Mouse (Mus musculus) erythroblast, embryonic 14.5 days (primary cell): ENCODE results near the gene Dcx. TPM values are rescaled to one million over a fixed set of nuclear protein-coding genes. Genes with fewer than 3 reads are reported as not detected.

ENCODE experiments used
- H3K27me3 ChIP-seq: 2 replicates; pipeline ENCODE4 v1.6.1; 2012; ENCODE audit warnings: inconsistent platforms; ENCODE audit not compliant: control insufficient read depth
- H3K36me3 ChIP-seq: 2 replicates; pipeline ENCODE4 v1.6.1; 2012; ENCODE audit warnings: mild to moderate bottlenecking, inconsistent platforms; ENCODE audit not compliant: control insufficient read depth
- H3K4me1 ChIP-seq: 2 replicates; pipeline ENCODE4 v1.6.1; 2012; ENCODE audit warnings: inconsistent platforms; ENCODE audit not compliant: control insufficient read depth
- H3K4me3 ChIP-seq: replicated peaks from 2 replicates; pipeline ENCODE3; 2012; ENCODE audit warnings: moderate library complexity, mild to moderate bottlenecking, inconsistent platforms
- H3K9me3 ChIP-seq: 2 replicates; pipeline ENCODE4 v1.6.1; 2012; ENCODE audit warnings: low read length, inconsistent platforms, mixed read lengths; ENCODE audit not compliant: control insufficient read depth
- GATA1 ChIP-seq: IDR thresholded peaks from 2 replicates; pipeline ENCODE4 v1.6.1; 2012; ENCODE audit warnings: low read length, inconsistent platforms, mixed read lengths
- TAL1 ChIP-seq: IDR thresholded peaks from 3 replicates; pipeline ENCODE4 v1.6.1; 2012; ENCODE audit warnings: low read length, inconsistent platforms, mixed read lengths
- polyA plus RNA-seq: library from polyadenylated mRNA; stranded (reverse); fragments of >175 nt; gene quantifications from 2 replicates; pipeline ENCODE4 v1.2.3, GENCODE M21; 2012

The Dcx gene
- polyA plus RNA-seq, 1 experiment: not detected

DNA sequence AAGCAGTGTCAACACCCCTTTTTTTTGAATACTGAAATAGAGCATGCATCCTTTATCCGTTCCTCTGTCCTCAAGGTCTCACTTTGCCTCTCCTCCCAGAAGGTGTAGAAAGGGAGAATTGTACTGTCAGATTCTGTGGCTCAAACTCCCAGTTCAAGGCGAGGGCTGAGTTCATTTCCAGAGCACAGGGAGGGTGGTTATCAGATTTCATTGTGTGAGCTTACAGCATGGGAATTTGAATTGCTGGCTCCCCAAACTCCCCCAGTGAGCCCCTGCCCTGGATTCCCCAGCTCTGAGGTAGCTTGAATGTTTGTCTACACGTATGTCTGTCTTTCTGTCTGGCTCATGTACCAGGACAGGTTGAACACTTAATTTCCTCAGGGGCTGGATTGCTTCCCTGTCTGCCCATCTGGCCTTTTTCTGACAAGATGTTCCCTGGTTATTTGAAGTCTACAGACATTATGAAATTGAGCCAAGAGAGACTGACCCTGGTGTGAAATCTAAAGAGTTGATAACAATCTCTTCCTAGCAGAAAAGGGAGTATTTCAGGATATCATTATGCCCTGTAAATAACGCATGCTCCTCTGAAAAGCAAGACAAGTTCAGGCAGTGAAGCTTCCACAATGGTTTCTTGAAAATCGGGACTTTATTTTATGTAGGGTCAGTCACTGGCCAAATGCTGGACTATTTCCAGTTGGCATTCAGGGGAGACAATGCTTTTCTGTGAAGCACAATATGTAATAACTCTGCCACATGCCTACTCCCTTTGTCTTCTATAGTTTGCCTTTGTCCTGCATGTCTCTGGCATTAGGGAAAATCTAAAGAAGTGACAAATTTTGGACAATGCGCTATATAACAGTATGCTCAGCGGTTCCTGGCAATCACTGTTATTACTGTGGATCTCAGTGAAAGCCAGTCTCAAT is 35.5 kb downstream of the Dcx start:
- Histone ChIP-seq H3K36me3 (no peaks in the 10 kb centered on the region), H3K4me1 (no peaks in the 10 kb centered on the region)
- TF ChIP-seq GATA1 (no peak), TAL1 (no peak)

DNA sequence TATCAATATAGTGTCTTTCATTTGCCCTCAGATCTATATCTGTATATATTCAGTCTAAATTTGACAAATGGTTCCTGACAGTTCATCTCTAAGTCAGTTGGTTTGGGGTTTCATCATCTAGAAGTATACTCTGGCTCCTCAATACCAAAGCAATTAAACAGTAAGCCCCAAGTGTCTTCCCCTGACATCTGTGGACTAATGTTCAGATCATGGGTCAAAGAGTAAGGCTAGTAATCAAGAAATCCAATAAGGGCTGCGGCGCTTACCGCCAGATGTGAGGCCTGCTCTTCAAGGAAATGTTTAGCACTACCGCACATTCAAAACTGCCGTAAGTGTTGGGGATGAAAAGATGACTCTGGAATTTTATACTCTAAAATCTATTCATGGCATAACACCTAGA is 36.2 kb downstream of the Dcx start:
- no peak for TF ChIP-seq TAL1
- TF ChIP-seq GATA1: no peak
- Histone ChIP-seq H3K36me3 (no peaks in the 10 kb centered on the region), H3K27me3 (no peaks in the 10 kb centered on the region), H3K4me3 (no peak overlapping the region), H3K4me1 (no peaks in the 10 kb centered on the region), H3K9me3 (no peaks in the 10 kb centered on the region)

More for the DNA sequence above, 35.5 kb downstream of the Dcx start:
- no peaks in the 10 kb centered on the region for H3K27me3 ChIP-seq
- no peaks in the 10 kb centered on the region for H3K9me3 ChIP-seq
- H3K4me3 ChIP-seq: no peak overlapping the region

GRCm38 (mm10) chrX:143893180-143893579 is 39.9 kb downstream of the Dcx start:
- H3K4me3 ChIP-seq: no peak overlapping the region
- no peaks in the 10 kb centered on the region; the same call in 1 of the 2 replicates for H3K27me3 ChIP-seq
- H3K4me1 ChIP-seq: no peaks in the 10 kb centered on the region
- TF ChIP-seq TAL1 (no peak), GATA1 (no peak)
- H3K36me3 ChIP-seq: no peaks in the 10 kb centered on the region
- no peaks in the 10 kb centered on the region for H3K9me3 ChIP-seq

DNA sequence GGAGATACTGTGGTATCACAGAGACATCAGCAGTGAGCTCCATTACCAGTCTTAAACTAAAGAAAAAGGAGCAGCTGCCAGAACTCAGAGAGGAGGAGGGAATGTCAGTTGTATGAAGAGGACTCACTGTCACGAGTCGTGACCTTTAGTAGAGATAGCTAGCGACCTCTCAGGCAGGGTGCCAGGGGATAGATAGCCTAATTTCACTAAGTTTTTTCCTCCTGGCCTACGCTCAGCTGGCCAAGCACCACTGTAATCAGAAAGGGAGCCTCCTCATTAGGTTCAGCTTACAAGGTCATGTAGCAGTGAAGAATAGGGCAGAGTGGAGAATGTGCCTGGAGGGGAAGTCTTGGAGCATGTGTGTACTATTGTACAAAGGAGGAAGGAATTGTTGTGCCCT is 47.3 kb downstream of the Dcx start:
- Histone ChIP-seq H3K9me3 (no peaks in the 10 kb centered on the region), H3K36me3 (no peaks in the 10 kb centered on the region), H3K27me3 (no peaks in the 10 kb centered on the region; the same call in 1 of the 2 replicates), H3K4me3 (no peak overlapping the region), H3K4me1 (no peaks in the 10 kb centered on the region)
- TF ChIP-seq GATA1 (no peak), TAL1 (no peak)

- no peak for TF ChIP-seq GATA1
- TF ChIP-seq TAL1: no peak
- no peak overlapping the region for H3K4me3 ChIP-seq
- no peaks in the 10 kb centered on the region for H3K4me1 ChIP-seq
- no peaks in the 10 kb centered on the region for H3K9me3 ChIP-seq
- H3K27me3 ChIP-seq: no peaks in the 10 kb centered on the region; the same call in 1 of the 2 replicates
- no peaks in the 10 kb centered on the region for H3K36me3 ChIP-seq
Observed at GRCm38 (mm10) chrX:143884953-143885352, 48.2 kb downstream of the Dcx start.

GRCm38 (mm10) chrX:143884299-143884698 is 48.8 kb downstream of the Dcx start:
- H3K27me3 ChIP-seq: no peaks in the 10 kb centered on the region; the same call in 1 of the 2 replicates
- no peak overlapping the region for H3K4me3 ChIP-seq
- no peaks in the 10 kb centered on the region for H3K4me1 ChIP-seq
- no peaks in the 10 kb centered on the region for H3K36me3 ChIP-seq
- no peaks in the 10 kb centered on the region for H3K9me3 ChIP-seq
- TF ChIP-seq GATA1 (no peak), TAL1 (no peak)

GRCm38 (mm10) chrX:143881806-143882468 is 51.2 kb downstream of the Dcx start:
- no peak for TF ChIP-seq TAL1
- no peak for TF ChIP-seq GATA1
- Histone ChIP-seq H3K36me3 (no peaks in the 10 kb centered on the region), H3K4me1 (no peaks in the 10 kb centered on the region), H3K4me3 (no peak overlapping the region), H3K27me3 (no peaks in the 10 kb centered on the region), H3K9me3 (no peaks in the 10 kb centered on the region)

DNA sequence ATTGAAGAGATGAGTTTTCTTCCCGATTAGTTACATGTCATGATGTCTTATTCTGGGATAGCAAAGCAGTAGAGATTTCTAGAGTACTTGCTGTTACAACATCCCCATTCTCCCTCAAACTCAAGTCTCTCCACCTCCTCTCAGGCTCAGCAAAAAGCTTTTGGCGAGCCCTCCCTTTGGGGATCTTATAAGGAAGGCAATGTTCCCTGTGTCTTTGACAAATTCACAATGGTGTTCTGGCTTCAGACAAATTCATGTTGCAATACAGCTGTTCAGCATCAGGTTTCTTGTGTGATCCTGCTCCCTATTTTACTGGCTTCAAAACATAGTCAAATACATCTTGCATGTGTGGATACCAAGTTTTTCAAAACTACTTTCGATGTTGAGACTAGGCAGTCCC is 53.5 kb downstream of the Dcx start:
- TF ChIP-seq GATA1 (no peak), TAL1 (no peak)
- no peaks in the 10 kb centered on the region for H3K36me3 ChIP-seq
- H3K4me3 ChIP-seq: no peak overlapping the region
- no peaks in the 10 kb centered on the region for H3K27me3 ChIP-seq
- no peaks in the 10 kb centered on the region for H3K4me1 ChIP-seq
- no peaks in the 10 kb centered on the region for H3K9me3 ChIP-seq

DNA sequence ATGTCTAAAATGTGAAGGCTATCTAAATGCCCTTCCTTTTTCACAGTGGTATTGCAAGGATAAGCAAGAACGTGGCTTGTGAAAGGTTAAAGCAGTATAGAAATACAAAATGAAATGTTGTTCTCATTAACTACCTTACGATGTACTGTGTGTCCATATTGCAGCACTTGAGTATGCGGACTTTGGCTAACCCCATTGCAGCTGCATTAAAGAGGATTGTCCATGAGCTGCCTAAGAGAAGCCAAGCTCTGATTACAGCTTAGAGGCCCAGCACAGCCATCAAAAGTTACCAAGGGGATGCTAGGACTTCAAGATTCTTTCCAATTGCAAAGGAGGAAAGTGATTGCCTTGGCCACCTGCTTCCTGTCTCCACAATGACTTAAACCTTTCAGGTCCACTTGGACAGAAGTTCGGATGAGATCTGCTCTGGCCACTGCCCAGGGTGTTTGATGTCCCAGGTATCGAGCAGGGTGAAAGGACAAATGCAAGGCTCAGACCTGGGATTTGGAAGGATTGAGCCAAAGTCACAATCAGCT is 65.9 kb downstream of the Dcx start:
- TF ChIP-seq TAL1 (no peak), GATA1 (no peak)
- no peak overlapping the region for H3K4me3 ChIP-seq
- no peaks in the 10 kb centered on the region for H3K27me3 ChIP-seq
- H3K4me1 ChIP-seq: no peaks in the 10 kb centered on the region
- no peaks in the 10 kb centered on the region for H3K9me3 ChIP-seq
- H3K36me3 ChIP-seq: no peaks in the 10 kb centered on the region
